Mouse (Mus musculus): Measurements from ENCODE around the gene Pip5k1c. TPM values are rescaled to one million over a fixed set of nuclear protein-coding genes. Genes with fewer than 3 reads are reported as not detected.
A peak's percentile ranks its signal among the peaks of the same experiment; 100 is the strongest.

Gene Pip5k1c
- polyA plus RNA-seq, 1 experiment from 2014 or later = 97.2 TPM

DNA sequence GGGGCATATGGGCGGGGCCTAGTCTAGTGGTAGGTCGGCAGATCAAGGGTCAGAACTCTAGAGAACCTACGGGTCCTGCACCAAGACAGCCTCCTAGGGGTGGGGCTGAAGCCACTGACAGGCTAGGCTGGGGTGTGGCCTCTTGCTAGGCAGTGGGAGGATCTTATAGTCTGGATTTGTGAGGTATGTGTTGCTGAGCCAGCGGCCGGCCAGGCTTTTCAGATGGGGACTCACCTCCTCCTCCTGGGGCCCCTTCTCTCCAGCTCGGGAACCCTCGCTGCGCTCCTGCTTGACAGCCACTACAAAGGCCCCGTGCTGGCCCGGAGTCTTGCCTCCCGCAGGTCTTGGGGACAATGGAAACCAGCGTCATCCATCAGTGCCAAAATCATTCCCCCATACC lies 56.4 kb downstream of the Pip5k1c start:
- ATAC-seq (ENCODE audit: low FRiP score) = no peak
- H3K9ac ChIP-seq = peak overlapping the region; percentile 80; the same call in 1 of the 2 replicates
- WGBS = 2% methylated on average over 12 of the region's 12 CpGs

DNA sequence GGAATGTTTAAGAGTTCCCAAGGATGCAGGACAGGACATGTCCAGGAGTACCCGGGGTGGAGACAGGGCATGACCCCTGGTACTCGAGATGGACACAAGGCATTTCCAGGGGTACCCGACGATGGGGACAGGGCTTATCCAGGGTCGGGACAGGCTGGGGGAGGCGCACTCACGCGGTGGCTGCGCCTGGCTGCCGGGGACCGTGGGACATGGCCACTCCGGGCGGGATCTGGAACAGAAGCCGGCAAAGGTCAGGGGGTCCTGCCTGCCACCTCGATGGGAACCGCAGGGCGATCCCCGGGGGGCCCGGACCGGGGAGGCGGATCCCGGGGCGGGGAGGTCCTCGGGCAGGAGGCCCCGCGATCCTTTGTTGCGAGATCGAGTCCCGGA lies 57.2 kb downstream of the Pip5k1c start:
- under 1% methylated on average over 29 of the region's 29 CpGs for WGBS
- Histone ChIP-seq H3K4me1 (replicated peaks) (peaks cover 24% of the 10 kb centered on the region), H3K4me2 (peak overlapping the region; percentile 93), H3K9me3 (no peaks in the 10 kb centered on the region), H3K36me3 (no peaks in the 10 kb centered on the region), H3K27ac (0 out of 2 replicates have a peak overlapping the region, but pooled peaks have one; percentile 44), H3K9ac (peak overlapping the region; percentile 80), H3K4me3 (peak overlapping the region; percentile 73), H3K27me3 (peaks cover 45% of the 10 kb centered on the region)
- ATAC-seq (ENCODE audit: low FRiP score) = peak; percentile 8; the same call in 1 of the 2 replicates

More for the DNA sequence above, 56.4 kb downstream of the Pip5k1c start:
- Histone ChIP-seq H3K27me3 (peaks cover 49% of the 10 kb centered on the region), H3K4me3 (peak overlapping the region; percentile 73), H3K9me3 (no peaks in the 10 kb centered on the region), H3K4me2 (peak overlapping the region; percentile 93), H3K36me3 (no peaks in the 10 kb centered on the region), H3K4me1 (replicated peaks) (peaks cover 24% of the 10 kb centered on the region), H3K27ac (no peak overlapping the region)

DNA sequence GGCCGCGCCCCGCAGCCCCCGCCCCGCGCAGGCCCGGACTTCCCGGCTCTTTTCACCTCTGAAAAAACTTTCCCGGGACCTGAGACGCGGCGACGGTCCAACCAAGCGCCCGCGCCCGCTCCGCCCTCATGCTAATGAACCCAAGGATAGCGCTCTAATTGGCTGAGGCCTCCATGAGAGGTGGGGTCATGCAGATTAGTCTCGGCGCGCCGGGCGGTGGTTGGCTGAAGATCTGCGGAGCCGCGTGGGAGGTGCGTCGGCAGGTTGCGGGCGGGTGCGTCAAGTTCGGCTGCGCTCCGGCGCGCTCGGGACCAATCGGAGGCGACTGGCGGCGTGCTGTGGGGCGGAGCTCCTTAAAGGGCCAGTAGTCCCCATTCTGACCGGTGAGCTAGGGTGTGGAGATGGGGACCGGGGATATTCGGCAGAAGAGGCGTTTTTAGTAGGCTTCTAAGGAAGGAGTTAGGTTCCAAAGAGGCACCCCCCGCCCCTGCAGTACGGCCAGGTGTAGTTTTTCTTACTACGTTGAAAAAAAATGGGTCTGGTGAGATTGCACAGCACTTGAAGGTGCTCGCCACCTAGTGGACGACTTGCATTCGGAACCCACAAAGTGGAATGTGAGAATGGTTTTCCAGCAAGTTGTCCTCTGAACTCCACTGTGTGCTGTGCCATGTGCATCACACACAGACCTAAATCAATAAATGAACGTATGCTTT lies 57.7 kb downstream of the Pip5k1c start, which contains the start of gene Hmg20b:
TSS of gene Hmg20b (minus strand) at position 130 of the 713 bp plus-strand sequence.
- ATAC-seq (ENCODE audit: low FRiP score) = peak; percentile 95
- no peaks in the 10 kb centered on the region for H3K36me3 ChIP-seq
- H3K4me1 ChIP-seq (replicated peaks) = peaks cover 24% of the 10 kb centered on the region
- H3K4me2 ChIP-seq = peak within 1 kb of the TSS; percentile 93
- no peaks in the 10 kb centered on the region for H3K9me3 ChIP-seq
- H3K27ac ChIP-seq = peak within 1 kb of the TSS; percentile 76
- WGBS = under 1% methylated on average over 54 of the region's 54 CpGs
- peaks cover 40% of the 10 kb centered on the region for H3K27me3 ChIP-seq
- H3K9ac ChIP-seq = peak within 1 kb of the TSS; percentile 80
- H3K4me3 ChIP-seq = peak within 1 kb of the TSS; percentile 73

DNA sequence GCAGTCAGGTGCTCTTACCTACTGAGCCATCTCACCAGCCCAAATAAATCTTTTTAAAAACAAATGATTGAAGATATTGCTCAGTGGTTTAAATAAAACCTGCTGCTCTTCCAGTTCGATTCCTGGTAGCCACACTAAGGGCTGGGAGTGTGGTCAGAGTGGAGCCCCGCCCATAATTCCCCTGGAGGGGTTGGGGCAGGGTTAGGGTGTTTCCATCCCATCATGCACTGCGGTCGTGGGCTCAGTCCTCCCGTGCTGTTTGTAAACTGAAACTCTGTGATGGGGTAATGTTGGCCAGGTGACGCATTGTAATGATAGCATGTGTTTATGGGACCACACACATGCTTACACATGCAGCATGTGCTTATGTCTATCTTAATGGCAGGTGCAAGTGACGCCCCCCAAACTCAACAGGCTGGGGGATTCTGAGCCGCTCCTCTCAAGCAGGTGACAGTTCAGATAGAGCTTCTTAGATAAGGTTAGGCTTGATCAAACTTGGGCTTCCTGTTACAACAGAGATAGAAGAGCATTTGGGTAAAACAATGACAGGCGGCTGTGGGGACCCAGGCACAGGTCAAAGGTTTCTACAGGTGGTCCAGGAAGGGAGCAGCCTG lies 59.0 kb downstream of the Pip5k1c start:
- no peak for ATAC-seq (ENCODE audit: low FRiP score)
- 30% methylated on average over 9 of the region's 9 CpGs for WGBS
- Histone ChIP-seq H3K36me3 (no peaks in the 10 kb centered on the region), H3K4me1 (replicated peaks) (peaks cover 21% of the 10 kb centered on the region), H3K27ac (no peak overlapping the region), H3K9ac (no peak overlapping the region), H3K27me3 (peaks cover 27% of the 10 kb centered on the region), H3K4me3 (no peak overlapping the region), H3K4me2 (no peak overlapping the region), H3K9me3 (no peaks in the 10 kb centered on the region)

DNA sequence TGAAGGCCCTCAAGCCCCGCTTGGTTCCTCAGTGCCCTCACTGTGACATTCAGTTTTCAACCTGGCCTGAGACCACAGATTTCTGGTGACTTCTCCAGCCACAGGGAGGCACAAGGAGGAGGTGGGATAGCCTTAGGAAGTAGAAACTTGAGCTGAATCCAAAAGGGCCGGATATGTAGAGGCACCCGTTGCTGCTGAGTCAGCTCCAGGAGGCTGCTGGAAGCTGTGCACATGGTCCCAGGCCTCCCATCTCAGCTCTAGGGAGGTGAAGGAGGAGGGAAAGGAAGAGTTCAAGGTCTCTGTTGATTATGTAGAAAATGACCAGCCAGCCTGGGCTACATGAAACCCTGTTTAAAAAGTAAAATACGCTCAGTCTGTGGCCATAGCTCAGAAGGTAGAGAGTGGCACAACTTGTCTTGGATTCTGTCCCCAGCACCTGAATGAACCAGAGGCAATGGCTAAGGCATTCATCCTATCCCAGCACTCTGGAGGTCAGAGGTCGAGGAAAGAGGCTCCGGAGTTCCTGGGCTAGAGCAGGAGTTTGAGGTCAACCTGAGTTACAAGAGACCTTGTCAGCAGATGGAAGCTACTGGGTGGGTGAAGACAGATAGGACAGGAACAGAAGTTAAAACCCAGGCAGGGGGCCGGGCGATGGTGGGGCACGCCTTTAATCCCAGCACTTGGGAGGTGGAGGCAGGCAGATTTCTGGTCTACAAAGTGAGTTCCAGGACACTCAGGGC lies 62.1 kb downstream of the Pip5k1c start:
- ATAC-seq (ENCODE audit: low FRiP score) = no peak
- Histone ChIP-seq H3K36me3 (no peaks in the 10 kb centered on the region), H3K4me2 (no peak overlapping the region), H3K4me3 (no peak overlapping the region), H3K27ac (no peak overlapping the region), H3K9me3 (no peaks in the 10 kb centered on the region), H3K9ac (no peak overlapping the region), H3K27me3 (peaks cover 14% of the 10 kb centered on the region), H3K4me1 (replicated peaks) (peaks cover 24% of the 10 kb centered on the region)
- WGBS = 68% methylated on average over 9 of the region's 9 CpGs

GRCm38 (mm10) chr10:81355533-81355932 lies 62.8 kb downstream of the Pip5k1c start:
- 87% methylated on average over 4 of the region's 4 CpGs for WGBS
- H3K4me3 ChIP-seq = no peak overlapping the region
- H3K4me1 ChIP-seq (replicated peaks) = peaks cover 24% of the 10 kb centered on the region
- H3K27me3 ChIP-seq = peaks cover 14% of the 10 kb centered on the region
- H3K4me2 ChIP-seq = no peak overlapping the region
- no peak overlapping the region for H3K27ac ChIP-seq
- no peaks in the 10 kb centered on the region for H3K36me3 ChIP-seq
- no peak overlapping the region for H3K9ac ChIP-seq
- no peaks in the 10 kb centered on the region for H3K9me3 ChIP-seq
- no peak for ATAC-seq (ENCODE audit: low FRiP score)

GRCm38 (mm10) chr10:81356352-81356990 lies 63.7 kb downstream of the Pip5k1c start:
- ATAC-seq (ENCODE audit: low FRiP score) = peak; percentile 9; the same call in 1 of the 2 replicates
- no peak overlapping the region for H3K27ac ChIP-seq
- no peaks in the 10 kb centered on the region for H3K9me3 ChIP-seq
- H3K4me1 ChIP-seq (replicated peaks) = peaks cover 32% of the 10 kb centered on the region
- peaks cover 14% of the 10 kb centered on the region for H3K27me3 ChIP-seq
- WGBS = 57% methylated on average over 12 of the region's 12 CpGs
- H3K9ac ChIP-seq = peak overlapping the region; percentile 0; the same call in 1 of the 2 replicates
- H3K36me3 ChIP-seq = peaks cover 6% of the 10 kb centered on the region; the same call in 1 of the 2 replicates
- no peak overlapping the region for H3K4me3 ChIP-seq
- H3K4me2 ChIP-seq = 0 out of 2 replicates have a peak overlapping the region, but pooled peaks have one; percentile 91

DNA sequence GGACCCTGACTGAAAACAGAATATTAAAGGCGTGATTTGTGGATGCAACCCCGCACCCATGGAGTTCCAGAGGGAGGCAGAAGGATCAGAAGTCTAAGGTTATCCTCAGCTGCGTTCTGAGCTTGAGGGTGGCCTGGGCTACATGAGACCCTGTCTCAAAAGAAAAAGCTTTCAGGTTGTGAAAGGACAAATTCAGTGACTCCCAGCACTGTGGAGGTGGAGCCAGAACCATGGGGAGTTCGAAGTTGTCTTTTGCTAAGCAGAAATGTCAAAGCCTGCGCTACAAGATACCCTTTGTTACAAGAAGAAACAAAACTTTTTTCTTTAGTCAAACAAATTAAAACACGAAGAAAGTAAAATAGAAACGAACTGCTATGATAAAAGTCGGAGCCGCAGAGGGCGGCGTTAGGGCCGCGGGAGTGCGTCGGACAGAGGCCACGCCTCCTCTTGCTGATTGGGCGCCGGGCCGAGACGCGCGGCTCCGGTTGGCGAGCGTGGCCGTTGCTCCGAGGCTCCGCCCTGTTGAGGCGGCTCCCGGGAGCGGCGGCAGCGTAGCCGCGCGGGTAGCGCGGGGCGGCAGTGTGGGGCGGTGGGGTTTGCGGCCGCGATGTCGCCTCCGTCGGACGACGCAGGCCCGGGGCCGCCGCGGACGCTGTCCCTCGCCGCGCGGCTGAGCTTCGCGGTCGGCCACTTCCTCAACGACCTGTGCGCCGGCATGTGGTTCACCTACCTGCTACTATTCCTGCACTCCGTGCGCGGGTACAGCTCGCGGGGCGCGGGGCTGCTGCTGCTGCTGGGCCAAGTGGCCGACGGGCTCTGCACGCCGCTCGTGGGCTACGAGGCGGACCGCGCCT lies 64.5 kb downstream of the Pip5k1c start, which contains the start of gene Mfsd12:
TSS of gene Mfsd12 (plus strand) at position 501 of the 854 bp plus-strand sequence.
- H3K36me3 ChIP-seq = peaks cover 10% of the 10 kb centered on the region
- H3K27me3 ChIP-seq = peaks cover 14% of the 10 kb centered on the region
- peaks cover 32% of the 10 kb centered on the region for H3K4me1 ChIP-seq (replicated peaks)
- peak within 1 kb of the TSS; percentile 59 for H3K4me3 ChIP-seq
- 2% methylated on average over 79 of the region's 79 CpGs for WGBS
- H3K9me3 ChIP-seq = no peaks in the 10 kb centered on the region
- H3K9ac ChIP-seq = peak within 1 kb of the TSS; percentile 83
- H3K27ac ChIP-seq = peak within 1 kb of the TSS; percentile 45; the same call in 1 of the 2 replicates
- H3K4me2 ChIP-seq = peak within 1 kb of the TSS; percentile 91
- ATAC-seq (ENCODE audit: low FRiP score) = peak; percentile 92

DNA sequence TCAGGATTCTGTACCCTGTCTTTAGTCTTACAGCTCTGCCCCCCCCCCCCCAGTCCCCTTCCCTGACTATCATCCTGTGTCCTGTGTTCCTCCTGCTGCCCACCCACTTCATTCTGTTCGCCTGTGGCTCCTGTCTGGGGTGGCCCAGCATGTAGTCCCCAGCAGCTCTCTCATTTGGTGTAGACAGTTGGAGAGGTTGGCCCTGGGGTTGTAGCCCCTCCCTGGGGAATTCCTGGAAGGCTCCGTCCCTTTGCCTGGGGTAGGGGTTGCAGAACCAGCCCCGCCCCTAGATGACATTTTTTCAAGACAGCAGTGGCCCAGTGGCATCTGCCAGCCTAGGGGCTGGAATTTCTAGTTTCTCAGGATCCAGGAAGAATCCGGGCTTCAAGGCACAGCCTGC lies 65.4 kb downstream of the Pip5k1c start:
- 0 out of 2 replicates have a peak, but pooled peaks have one; percentile 6 for ATAC-seq (ENCODE audit: low FRiP score)
- Histone ChIP-seq H3K4me1 (replicated peaks) (peaks cover 32% of the 10 kb centered on the region), H3K36me3 (peaks cover 15% of the 10 kb centered on the region), H3K4me3 (peak overlapping the region; percentile 59), H3K4me2 (peak overlapping the region; percentile 91), H3K9ac (peak overlapping the region; percentile 83), H3K9me3 (no peaks in the 10 kb centered on the region), H3K27ac (no peak overlapping the region), H3K27me3 (peaks cover 21% of the 10 kb centered on the region)
- 28% methylated on average over 4 of the region's 4 CpGs for WGBS

GRCm38 (mm10) chr10:81358841-81359240 lies 66.1 kb downstream of the Pip5k1c start:
- H3K9me3 ChIP-seq = no peaks in the 10 kb centered on the region
- ATAC-seq (ENCODE audit: low FRiP score) = no peak
- WGBS = 58% methylated on average over 1 of the region's 1 CpGs
- peaks cover 27% of the 10 kb centered on the region for H3K27me3 ChIP-seq
- no peak overlapping the region for H3K27ac ChIP-seq
- H3K36me3 ChIP-seq = peaks cover 15% of the 10 kb centered on the region
- H3K4me2 ChIP-seq = peak overlapping the region; percentile 91
- H3K4me1 ChIP-seq (replicated peaks) = peaks cover 38% of the 10 kb centered on the region
- peak overlapping the region; percentile 83 for H3K9ac ChIP-seq
- peak overlapping the region; percentile 59; the same call in 1 of the 2 replicates for H3K4me3 ChIP-seq

- Histone ChIP-seq H3K9me3 (no peaks in the 10 kb centered on the region), H3K4me2 (no peak overlapping the region), H3K4me1 (replicated peaks) (peaks cover 56% of the 10 kb centered on the region), H3K36me3 (peaks cover 15% of the 10 kb centered on the region), H3K4me3 (no peak overlapping the region), H3K27me3 (peaks cover 43% of the 10 kb centered on the region), H3K27ac (no peak overlapping the region), H3K9ac (peak overlapping the region; percentile 43; the same call in 1 of the 2 replicates)
- 68% methylated on average over 8 of the region's 8 CpGs for WGBS
- ATAC-seq (ENCODE audit: low FRiP score) = no peak
Measured at GRCm38 (mm10) chr10:81360721-81361120, 68.0 kb downstream of the Pip5k1c start.

All from hindbrain, embryonic 13.5 days (tissue).